Mouse (Mus musculus) cortical plate, adult 2 months (tissue): ENCODE measurements at regions not wholly inside any gene's neighbourhood (a gene's known extent, or its start where the extent isn't known, plus 50 kb on each side); places are given as distances from the start of the nearest gene placed in this dataset.

ENCODE experiments used
- CTCF ChIP-seq: fragments of 200-500 bp; IDR thresholded peaks from 2 replicates; pipeline ENCODE4 v1.5.1; 2011; ENCODE audit warnings: mild to moderate bottlenecking, control low read depth, low read length; ENCODE audit not compliant: insufficient read depth; ENCODE audit errors: extremely low read depth
- POLR2A ChIP-seq: fragments of 200-500 bp; IDR thresholded peaks from 2 replicates; pipeline ENCODE4 v1.6.1; 2011; ENCODE audit warnings: mild to moderate bottlenecking, low read length, control low read depth; ENCODE audit not compliant: insufficient read depth; ENCODE audit errors: extremely low read depth

DNA sequence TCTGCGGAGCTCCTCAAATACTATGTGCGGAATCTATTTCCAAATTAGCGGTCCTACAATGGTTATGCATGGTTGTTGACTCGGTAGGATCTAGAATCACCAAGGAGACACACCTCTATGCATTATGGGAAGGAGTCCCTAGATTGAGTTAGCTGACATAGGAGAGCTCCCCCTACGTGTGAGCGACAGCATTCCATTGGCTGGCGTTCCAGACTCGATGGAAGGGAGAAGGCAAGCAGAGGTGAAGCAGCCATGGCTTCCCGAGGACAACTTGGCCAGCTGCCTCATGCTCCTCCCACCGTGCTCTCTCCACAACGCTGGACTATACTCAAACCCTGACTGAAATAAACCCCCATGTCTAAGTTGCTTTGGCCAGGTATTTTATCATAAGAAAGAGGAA, 398.3 kb upstream of the Cd180 start:
- no peak for TF ChIP-seq CTCF
- no peak for TF ChIP-seq POLR2A
